Mouse (Mus musculus) cerebellum, postnatal 10 days (tissue): ENCODE measurements around the gene Serbp1.
"Not testable (repeated sequence)": the region's sequence is repeated elsewhere in the genome, so short reads cannot be mapped to it uniquely, and the experiment has no call there.

Source experiments
- DNase-seq, 2 experiments: peaks; one replicate each; pipeline ENCODE4 v3.0.0; 2021; ENCODE audit warnings: mixed read lengths in 2 of 2

The Serbp1 gene

GRCm38 (mm10) chr6:67237977-67238376, at the start of gene Serbp1:
TSS of gene Serbp1 (plus strand) at chr6:67238176.
- no peak for DNase-seq

DNA sequence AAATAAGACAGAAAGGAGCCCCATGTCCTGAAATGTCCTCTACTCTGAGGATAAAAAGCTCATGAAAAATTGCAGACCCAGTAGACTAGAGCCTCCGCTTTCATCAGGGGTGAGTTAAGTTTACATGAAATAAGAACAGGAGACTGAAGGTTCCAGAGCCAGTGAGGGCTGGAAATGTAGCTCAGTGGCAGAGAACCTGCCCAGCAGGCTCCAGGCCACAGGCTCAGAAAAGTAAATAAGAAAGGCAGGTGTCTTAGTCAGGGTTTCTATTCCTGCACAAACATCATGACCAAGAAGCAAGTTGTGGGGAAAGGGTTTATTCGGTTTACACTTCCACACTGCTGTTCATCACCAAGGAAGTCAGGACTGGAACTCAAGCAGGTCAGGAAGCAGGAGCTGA, 44.4 kb upstream of the Serbp1 start:
- no peak for DNase-seq

- no peak for DNase-seq
Observed at GRCm38 (mm10) chr6:67194606-67195005, 43.4 kb upstream of the Serbp1 start.

DNA sequence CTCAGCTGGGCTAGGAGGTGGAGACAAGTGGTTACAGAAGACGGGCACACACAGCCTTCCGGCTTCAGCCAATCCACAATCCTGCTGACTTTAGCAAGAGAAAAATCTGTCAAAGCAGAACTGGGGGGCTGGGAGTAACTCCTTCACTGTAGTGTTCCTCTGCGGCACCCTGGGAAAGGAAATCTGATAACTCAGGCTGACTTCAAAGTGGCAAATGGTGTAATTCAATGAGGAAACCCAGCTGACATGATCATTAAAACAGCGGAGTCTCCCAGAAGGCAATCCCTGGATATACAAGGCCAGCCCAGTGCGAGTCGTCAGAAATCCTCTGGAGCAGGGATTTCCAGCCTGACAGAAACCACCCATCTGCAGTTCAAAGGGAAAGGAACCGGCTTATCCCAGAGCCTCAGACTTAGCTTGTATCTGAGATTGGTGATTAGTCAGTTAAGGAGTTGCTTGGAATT, 42.8 kb upstream of the Serbp1 start:
- DNase-seq: no peak

DNA sequence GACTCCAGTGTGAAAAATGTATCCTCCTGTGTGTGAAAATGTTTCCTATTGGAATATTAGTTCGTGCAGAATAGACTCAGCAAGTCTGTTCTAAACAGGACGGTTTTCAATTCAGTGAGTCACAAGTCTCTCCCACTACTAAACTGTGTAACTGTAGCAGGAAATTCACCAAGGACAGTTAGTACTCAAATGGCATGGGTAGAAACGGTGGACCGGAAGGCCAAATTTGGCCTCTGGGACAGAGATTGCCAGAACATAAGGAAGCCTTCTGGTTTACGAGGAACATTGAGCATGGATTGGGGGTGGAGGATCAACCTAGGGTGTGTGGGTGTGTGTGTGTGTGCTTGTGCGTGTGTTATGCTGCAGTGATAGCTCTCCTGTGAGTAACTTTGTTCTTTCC, 41.2 kb upstream of the Serbp1 start:
- no peak for DNase-seq

GRCm38 (mm10) chr6:67198085-67198484, 39.9 kb upstream of the Serbp1 start:
- peak; percentile 64 to 74 for DNase-seq

DNA sequence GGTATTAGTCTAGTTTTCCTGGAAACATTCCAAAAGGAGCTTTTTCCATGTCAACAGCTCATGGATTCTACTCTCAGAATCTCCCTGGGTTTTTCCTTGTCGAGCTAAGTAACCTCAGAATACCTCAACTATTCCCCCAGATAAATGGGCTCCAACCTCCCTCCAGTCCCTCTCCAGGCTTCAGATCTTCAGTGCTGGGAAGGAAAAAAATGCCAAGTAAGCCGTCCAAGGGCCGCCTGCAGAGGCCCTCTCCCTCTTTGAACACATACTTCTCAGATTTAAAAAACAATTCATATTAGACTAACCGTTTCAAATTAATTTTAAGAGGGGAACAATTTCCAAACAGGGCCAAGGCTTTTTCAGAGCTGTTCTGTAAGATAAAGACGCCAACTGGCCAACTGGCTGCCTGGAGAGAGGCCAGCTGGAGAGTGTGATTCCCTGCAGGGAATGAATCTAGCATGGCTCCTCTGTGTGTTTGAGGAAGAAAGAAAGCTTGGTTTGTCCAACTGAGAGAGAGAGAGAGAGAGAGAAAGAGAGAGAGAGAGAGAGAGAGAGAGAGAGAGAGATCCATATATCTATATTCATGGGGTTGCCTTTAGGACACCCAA, 37.2 kb upstream of the Serbp1 start:
- peak; percentile 78 to 86 for DNase-seq

DNA sequence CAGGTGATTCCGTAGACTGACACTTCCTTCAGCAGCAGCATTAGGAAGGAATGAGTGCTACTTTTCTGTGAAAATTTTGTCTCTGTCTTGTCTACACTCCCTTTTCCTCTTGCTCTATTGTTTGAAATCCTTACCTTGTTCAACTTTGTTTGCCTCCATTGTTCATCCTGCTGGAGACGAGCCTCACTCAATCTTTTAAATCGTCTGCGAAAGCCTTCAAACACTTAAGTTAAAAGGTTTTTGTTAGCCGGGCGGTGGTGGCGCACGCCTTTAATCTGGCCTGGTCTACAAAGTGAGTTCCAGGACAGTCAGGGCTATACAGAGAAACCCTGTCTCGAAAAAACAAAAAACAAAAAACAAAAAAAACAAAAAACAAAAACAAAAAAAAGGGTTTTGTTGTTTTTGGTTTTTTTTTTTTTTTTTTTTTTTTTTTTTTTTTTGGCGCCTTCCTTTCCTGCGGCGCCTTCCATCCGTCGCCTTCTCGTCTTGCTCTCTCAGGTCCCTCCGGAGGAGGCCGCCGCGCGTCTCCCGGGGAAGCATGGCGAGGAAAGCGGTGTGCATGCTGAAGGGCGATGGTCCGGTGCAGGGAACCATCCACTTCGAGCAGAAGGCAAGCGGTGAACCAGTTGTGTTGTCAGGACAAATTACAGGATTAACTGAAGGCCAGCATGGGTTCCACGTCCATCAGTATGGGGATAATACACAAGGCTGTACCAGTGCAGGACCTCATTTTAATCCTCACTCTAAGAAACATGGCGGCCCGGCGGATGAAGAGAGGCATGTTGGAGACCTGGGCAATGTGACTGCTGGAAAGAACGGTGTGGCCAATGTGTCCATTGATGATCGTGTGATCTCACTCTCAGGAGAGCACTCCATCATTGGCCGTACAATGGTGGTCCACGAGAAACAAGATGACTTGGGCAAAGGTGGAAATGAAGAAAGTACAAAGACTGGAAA, 32.6 kb upstream of the Serbp1 start:
- DNase-seq: no peak

GRCm38 (mm10) chr6:67212362-67212761, 25.6 kb upstream of the Serbp1 start:
- no peak for DNase-seq

DNA sequence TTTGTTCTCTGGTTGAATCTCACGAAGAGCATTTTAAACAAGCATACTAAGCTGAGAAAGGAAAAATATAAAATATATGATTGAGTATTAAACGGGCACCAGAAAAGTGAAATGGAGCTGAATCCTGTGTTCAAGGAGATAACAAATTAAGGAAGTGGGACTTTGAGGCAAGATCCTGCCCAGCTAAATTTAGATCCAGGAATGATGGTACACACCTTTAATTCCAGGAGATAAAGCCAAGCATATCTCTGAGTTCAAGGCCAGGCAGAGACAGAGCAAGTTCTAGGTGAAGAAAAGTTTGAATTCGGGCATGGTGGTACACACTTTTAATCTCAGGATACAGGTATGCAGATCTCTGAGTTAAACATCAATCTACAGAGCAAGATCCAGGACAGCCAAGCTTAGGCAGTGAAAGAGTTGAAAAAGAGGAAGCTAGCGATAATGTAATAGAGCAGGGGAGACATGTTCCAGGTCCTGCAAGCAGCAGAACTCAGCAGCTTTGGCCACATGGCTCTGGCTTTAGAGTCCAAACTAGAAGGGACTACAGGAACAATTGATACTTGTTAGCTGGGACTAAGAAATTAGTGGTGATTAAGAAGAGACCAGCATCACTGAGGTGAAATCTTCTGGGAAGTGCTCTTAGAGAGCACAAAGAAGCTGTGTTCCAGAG, 24.4 kb upstream of the Serbp1 start:
- DNase-seq: no peak

- DNase-seq: no peak
Observed at GRCm38 (mm10) chr6:67217402-67217801, 20.6 kb upstream of the Serbp1 start.

DNA sequence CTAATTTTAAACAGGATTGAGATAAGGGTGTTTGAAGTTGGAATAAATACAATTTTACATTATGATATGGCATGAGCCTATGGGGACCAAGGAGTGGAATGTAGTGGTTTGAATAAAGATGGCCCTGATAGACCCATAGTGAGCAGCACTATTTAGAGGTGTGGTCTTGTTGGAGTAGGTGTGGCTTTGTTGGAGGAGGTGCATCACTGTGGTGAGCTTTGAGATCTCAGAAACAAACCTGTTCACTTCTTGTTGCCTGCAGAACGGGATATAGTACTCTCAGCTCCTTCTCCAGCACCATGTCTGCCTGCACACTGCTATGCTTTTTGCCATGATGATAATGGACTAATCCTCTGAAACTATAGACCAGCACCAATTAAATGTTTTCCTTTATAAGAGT, 20.1 kb upstream of the Serbp1 start:
- no peak for DNase-seq

- DNase-seq: no peak
Observed at GRCm38 (mm10) chr6:67218566-67218965, 19.4 kb upstream of the Serbp1 start.

GRCm38 (mm10) chr6:67219931-67220330, 18.0 kb upstream of the Serbp1 start:
- not testable (repeated sequence) for DNase-seq

DNA sequence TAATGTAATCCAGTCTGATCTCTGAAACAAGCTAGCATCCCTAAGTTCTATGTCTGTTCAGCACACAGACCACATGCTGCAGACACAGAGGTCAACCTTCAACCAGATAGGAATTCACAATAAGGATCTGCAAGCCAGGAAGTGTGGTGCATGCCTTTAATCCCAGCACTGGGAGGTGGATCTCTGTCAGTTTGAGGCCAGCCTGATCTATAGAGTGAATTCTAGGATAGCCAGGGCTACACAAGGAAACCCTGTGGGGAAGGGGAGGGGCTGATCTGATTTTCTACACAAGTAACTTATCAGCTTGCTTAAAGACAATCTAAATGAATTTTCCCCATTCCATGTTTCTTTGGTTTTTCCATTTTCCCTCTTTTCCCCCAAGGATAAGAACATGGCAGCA, 17.2 kb upstream of the Serbp1 start:
- DNase-seq: no peak

GRCm38 (mm10) chr6:67223082-67223481, 14.9 kb upstream of the Serbp1 start:
- no peak for DNase-seq

DNA sequence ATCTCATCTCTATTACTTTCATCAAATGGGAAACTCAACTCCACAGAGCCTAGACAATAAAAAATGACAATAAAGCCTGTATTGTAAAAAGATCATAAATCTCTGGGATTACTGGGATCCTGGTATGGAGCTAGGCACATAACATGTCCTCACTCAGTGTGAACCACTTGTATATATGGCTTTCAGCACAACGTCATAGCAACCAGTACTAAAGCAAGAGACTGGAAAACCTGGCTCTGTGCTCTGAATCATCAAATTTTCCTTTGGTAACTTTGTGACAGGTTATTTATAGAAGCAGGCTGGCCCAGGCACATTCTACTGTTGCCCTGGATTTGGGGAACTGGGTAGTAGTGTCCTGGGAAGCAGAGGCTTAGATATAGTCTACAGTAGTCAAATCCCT, 14.5 kb upstream of the Serbp1 start:
- DNase-seq: peak in 1 of 2 experiments; percentile 11

DNA sequence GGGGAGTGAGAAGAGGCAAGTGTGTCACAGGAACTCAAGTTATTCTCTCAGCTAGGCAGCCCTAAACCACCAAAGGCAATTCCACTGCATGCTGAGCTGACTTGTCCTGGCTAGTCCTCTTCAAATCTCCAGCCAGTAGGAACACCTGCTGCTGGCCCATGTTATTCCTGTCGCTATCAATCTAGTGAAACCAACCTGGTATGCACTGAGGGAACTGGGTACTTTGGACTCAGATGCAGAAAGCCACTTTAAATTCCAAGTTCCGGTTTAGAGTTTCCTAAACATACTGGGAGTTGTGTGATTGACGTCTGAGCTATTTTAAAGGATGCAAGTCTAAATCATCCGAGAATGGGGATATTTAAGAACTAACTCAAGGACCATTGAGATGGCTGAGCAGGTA, 11.7 kb upstream of the Serbp1 start:
- DNase-seq: no peak

GRCm38 (mm10) chr6:67228459-67229107, 9.4 kb upstream of the Serbp1 start:
- peak; percentile 74 to 81 for DNase-seq

DNA sequence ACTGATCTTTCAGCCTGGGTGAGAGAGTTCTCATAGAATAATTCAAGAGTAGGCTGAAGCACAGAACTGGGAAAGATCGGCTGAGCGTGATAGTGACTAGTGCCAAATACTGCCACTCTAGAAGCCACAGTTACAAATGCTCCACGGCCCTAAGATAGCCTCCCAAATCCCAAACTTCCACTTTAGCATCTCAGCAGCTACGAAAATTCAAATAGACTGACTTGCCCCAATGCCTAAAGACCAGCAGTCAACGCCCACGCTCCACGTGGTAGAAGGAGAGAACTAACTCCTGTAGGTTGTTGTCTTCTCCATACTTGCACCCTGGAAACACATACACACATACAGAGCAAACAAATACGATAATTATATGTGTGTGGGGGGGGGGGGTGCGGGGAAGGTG, 8.5 kb upstream of the Serbp1 start:
- no peak for DNase-seq

GRCm38 (mm10) chr6:67229922-67230518, 8.0 kb upstream of the Serbp1 start:
- no peak for DNase-seq

DNA sequence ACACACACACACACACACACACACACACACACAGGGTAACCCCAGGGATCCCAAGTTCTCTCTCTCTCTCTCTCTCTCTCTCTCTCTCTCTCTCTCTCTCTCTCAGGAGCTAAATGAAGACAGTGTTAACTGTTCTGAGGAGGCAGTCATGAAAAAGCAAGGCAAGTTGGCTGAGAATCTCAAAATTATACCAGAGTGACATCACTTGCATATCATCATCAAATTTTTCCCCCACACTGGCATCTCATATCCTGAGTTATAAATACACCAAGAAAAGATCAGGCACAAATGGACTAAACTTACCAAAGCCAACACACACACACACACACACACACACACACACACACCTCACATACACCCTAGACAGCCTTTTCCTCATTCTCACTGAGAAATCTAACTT, 7.0 kb upstream of the Serbp1 start:
- no peak for DNase-seq

- DNase-seq: no peak
Observed at GRCm38 (mm10) chr6:67235649-67236048, 2.3 kb upstream of the Serbp1 start.
